Mouse (Mus musculus): ENCODE measurements around the gene AC140267.1.

The AC140267.1 gene

DNA sequence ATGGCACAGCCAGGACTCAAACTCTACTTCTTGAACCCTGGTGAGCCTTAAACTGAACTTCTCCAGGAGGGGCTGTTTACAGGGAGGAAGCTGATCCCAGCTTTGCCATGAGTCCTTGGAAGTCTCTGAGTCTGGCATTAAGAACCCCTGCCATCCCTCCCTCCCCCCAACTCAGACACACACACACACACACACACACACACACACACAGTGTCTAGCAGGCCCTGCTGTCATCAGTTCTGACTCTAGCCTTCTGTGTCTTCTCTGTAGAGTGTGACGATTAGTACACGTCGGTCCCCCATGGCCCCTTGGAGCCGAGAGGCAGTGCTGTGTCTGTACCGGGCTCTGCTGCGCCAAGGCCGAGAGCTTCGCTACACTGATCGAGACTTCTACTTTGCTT, at the start of gene AC140267.1:
Gene AC140267.1, plus strand, starts transcription at position 301 of the 400 bp plus-strand sequence.
- no peak for DNase-seq (ENCODE audit: low read depth, low spot score)

GRCm38 (mm10) chr15:80188927-80189326, 46.7 kb upstream of the AC140267.1 start:
- DNase-seq (ENCODE audit: low read depth, low spot score), result no peak

DNA sequence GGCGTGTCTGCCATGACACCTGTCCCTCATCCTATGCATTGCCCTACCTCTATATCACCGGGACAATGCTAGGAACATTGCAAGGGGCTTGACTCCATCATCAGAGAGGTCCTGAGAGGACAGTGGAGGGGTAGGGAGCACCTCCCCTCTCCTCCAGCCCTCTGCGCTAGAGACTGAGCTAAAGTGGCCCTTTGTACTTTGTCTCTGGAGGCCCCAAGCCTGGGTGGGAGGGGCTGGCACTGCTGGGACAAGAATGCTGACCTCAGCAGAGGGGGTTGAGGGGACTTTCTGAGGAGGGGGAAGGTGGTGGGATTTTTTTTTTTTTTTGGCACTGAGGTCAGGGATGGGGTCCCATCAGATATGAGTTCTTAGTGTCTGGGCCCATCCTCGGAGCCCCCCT, 45.6 kb upstream of the AC140267.1 start:
- DNase-seq (ENCODE audit: low read depth, low spot score), result no peak

DNA sequence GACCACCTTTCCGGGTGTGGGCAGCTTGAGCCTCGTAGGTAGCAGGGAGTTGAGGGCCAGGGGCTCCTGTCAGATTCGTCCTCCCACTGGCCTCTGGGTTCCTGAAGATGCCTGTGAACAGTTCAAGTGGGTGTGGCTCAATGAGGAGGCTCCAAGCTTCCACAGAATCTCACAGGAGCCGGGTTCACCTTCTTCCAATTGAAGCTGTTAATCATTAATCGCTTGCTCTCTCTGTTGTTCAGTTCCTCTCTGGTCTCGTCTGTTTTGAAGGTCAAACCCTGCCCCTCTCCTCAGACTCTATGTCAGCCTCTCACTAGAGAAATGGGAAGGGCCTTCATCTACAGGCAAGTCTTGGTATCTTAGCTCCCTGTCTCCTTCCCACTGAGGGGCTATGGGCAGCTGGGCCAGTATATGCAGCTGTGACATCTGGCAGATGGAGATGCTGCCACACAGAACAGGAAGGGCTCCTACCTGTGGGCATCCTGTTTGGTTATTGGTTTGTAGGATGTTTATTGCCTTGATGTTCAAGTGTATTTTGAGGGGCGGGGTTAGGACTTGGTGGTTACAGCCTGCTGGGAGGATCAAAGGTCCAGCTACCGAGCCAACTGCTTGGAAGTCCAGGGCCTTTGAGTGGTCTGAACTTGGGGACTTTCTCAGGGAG, 43.9 kb upstream of the AC140267.1 start:
- peak; percentile 45 for DNase-seq (ENCODE audit: low read depth, low spot score)

- DNase-seq (ENCODE audit: low read depth, low spot score), result no peak
These were observed 43.4 kb upstream of the AC140267.1 start for GRCm38 (mm10) chr15:80192246-80192585.

GRCm38 (mm10) chr15:80192847-80193246, 42.8 kb upstream of the AC140267.1 start:
- DNase-seq (ENCODE audit: low read depth, low spot score), result no peak

- DNase-seq (ENCODE audit: low read depth, low spot score), result no peak
These were observed 36.1 kb upstream of the AC140267.1 start for GRCm38 (mm10) chr15:80199556-80199955.

GRCm38 (mm10) chr15:80202111-80202775, 33.4 kb upstream of the AC140267.1 start:
- no peak for DNase-seq (ENCODE audit: low read depth, low spot score)

DNA sequence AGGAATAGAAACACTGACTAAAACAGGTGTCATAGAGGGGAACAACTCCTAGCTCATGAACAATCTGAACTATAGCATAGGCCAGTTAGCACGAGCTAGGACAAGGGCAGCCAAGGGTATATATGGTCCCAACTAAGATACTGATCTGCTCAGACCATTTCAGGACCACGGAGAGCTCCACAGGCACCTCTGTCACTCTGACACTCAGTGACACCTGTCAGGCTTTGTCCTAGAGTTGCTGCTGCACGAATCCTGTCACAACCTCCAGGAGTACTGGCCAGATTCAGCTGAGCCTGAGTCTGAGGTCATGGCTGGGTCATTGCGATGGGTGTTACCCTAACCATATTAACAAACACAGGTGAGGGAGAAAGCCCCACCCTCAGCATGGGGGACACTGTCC, 32.2 kb upstream of the AC140267.1 start:
- DNase-seq (ENCODE audit: low read depth, low spot score), result peak; percentile 64

DNA sequence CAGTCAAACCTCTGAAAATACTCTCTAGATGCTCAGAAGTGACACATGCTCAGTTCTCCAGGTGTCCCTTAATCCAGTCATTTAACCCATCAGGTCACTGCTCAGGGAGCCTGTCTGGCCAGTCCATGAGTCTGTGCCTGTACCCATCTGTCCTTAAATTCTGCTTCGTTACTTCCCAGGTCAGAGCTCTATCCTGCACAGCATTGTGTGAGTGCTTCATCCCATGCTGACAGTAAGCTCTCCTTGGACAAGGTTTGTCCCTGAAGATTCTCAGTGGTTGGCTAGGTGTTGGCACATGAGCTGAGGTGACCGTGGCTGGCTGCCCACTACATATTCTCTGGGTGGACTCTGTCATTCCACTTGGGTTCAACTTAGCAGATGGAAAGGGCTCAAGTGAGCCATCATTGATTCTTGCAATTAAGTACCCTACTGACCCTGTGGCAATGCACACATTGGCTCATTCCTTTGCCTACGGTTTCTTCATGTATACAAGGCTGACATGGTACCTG, 29.5 kb upstream of the AC140267.1 start:
- DNase-seq (ENCODE audit: low read depth, low spot score), result no peak

DNA sequence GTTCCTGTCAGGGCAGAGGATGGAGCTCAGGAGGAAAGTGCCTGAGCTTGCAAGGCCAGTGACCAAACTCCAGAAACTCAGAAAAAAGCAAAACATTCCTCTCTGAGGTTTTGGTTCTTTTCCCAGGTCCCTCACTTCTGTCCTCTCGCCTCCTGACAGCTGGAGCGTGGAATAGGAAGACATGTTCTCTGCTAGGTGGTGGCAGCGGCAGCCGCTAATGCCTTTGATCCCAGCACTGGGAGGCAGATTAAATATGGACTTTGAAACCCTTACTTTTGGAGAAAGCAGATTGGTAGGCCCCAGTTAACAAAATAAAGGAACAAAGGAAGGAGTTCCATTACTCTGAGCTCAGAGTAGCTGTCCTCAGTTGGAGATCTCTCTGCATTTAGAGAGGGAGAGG, 27.2 kb upstream of the AC140267.1 start:
- DNase-seq (ENCODE audit: low read depth, low spot score), result no peak

GRCm38 (mm10) chr15:80213688-80214087, 21.9 kb upstream of the AC140267.1 start:
- no peak for DNase-seq (ENCODE audit: low read depth, low spot score)

DNA sequence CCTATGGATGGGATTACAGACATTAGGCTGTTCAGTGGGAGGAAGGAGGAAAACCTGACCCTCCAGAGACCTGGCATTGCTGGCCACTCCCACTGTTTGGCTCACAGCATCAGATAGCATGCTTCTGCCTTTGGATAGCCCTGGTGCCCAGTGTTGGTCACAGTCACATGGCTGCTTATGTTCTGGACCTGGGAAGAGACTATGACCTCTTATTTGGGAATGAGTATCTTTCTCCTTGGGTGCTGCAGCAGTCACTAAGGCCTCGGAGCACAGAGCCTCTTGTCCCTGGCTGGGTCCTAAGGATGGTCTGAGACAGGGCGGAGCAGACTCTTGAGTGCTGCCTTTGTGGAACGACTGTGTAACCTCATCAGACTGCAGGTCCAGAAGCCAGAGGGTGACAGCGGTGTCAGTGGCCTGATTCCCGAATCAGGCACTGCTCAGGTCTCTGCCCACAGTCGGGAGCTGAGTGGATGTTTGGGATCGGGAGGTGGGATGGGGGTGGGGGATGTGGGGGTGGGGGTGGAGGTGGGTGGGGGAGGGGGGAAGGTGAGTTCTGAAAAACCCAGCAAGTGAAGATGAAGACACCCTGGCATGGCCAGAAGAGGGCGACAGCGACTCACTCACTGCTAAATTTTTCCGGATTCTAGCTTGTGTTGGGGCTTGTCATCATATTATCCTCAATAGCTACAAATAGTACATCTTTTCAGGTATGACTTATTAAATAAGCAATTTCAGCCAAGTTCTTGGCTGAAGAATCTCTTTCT, 19.7 kb upstream of the AC140267.1 start:
- DNase-seq (ENCODE audit: low read depth, low spot score), result peak; percentile 74

DNA sequence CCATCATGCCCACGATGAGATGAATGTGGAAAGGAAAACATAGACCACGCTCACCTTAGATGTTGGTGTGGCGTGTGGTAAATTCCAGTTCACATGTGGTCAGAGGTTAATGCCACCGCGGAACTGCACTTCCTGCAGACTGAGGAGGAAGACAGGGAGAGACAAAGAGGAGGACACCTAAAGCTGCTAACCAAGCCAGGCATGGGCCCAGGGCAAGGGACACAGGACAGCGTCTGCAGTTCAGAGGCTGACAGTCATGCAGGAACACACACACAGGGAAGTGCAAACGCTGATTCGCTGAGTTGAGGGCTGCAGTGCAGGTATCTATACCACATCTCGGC, 19.2 kb upstream of the AC140267.1 start:
- no peak for DNase-seq (ENCODE audit: low read depth, low spot score)

GRCm38 (mm10) chr15:80217476-80217875, 18.2 kb upstream of the AC140267.1 start:
- DNase-seq (ENCODE audit: low read depth, low spot score), result no peak

DNA sequence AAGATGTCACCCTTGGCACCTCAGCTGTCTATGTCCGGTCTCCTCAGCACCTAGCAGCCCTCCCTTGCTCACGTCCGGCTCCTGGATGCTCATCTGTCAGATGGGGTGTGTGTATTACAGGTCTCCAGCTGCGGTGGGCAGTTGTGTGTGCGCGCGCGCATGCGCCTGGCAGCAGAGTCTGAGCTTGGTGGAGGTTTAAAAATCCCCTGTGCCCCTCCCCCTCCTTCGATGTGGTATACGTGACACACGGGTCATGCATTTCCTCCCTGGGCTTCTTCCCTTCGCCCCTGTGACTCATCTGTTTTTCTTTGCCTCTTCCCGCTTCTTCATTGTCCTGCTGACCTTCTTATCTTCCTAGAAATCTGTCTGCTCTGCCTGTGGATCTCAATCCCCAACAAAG, 16.4 kb upstream of the AC140267.1 start:
- peak; percentile 89 for DNase-seq (ENCODE audit: low read depth, low spot score)

DNA sequence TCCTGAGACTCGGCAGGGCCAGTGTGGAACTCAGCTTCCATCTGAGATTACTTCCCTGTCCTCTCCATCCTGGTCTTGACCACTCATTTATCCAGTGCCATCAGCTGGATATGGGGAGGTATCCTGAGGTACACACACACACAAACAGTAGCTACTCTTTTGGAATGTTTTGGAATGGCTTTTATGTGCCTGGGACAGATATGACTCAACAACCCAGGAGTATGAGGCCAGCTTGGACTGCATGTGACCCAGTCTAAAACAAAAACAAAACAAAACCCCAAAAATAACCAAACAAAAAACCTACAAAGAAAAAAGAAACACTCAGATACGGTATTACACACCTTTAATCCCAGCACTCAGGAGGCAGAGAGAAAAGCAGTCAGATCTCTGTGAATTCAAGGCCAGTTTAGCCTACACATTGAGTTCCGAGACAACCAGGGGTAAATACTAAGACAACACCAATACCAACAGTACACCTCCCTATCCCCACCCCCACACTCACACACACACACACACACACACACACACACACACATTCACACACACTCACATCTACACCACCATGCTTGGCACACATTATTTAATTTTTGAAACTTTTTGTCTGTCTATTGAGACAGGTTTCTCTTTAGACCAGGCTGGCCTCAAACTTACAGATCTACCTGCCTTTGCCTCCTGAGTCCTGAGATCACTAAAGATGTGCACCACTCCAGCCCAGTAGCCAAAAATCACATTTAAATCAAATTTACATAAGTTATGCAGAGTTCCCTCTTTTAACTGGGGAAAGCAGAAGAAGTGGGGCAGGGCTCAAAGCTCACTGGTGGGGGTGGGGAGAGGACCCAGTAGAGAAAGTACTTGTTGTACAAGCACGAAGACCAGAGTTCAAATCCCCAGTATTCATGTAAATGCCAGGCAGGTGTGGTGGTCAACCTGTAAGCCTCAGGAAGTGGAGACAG, 15.7 kb upstream of the AC140267.1 start:
- peak; percentile 90 for DNase-seq (ENCODE audit: low read depth, low spot score)

DNA sequence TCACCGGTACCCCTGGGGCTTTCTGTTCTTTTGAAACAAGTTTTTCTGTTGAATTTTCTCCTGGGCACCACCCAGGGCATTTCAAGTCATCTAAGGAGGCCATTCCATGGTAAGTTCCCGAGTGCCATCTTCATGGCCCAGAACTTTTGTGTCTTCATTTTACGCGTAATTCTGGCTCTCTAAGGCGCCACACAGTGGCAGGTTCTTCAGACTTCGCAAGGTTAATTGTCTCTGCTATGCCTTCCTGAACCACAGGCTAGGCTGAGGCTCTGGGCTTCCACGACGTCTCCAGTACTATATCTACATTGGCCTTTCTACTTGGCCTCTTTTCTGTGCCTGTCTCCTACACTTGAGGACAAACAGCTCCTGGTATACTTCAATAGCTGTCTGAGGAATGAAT, 14.6 kb upstream of the AC140267.1 start:
- DNase-seq (ENCODE audit: low read depth, low spot score), result peak; percentile 70

GRCm38 (mm10) chr15:80223751-80224150, 11.9 kb upstream of the AC140267.1 start:
- no peak for DNase-seq (ENCODE audit: low read depth, low spot score)

DNA sequence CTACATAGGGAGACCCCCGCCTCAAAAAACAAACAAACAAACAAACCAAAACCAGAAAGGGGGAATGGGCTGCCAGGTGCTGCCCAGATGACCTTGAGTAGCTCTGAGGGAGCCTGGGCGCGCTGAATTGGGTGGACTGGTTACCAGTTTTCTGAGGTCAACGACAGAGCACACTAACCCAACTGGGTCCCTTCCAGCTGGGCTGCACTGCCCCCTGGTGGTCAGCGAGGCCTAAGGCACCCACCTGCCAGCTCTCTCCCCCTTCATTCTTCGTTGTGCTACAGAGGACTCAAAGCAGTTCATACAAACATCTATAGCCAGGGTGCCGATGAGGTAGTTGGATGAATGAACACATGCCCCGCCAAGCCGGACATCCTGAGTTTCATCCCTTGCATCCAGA, 10.4 kb upstream of the AC140267.1 start:
- DNase-seq (ENCODE audit: low read depth, low spot score), result peak; percentile 84

DNA sequence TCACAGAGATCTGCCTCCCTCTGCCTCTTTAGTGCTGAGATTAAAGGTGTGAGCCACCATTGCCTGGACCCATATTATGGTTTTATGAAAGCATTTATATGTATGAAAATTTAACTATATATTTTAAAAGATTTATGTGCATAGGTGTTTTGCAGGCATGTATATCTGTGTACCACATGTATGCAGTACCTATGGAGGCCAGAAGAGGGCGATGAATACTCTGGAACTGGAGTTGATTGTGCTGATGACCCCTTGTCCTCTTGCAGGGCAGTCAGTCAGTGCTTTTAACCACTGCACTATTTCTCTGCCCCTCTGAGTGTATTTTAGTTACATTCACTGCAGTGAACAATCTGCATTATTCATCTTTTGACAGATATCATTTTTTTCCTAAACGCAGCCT, 9.8 kb upstream of the AC140267.1 start:
- DNase-seq (ENCODE audit: low read depth, low spot score), result peak; percentile 78

All from ES-CJ7 (cell line).